Mouse (Mus musculus) activated CD4-positive, CD25-positive, alpha-beta regulatory T cell, adult 4 months (primary cell): ENCODE results near the gene Dnah9. TPM values are rescaled to one million over a fixed set of nuclear protein-coding genes. Genes with fewer than 3 reads are reported as not detected.

Experiments used
- ATAC-seq: one replicate; pipeline ENCODE4 v1.8.0; 2017
- polyA plus RNA-seq, 2 experiments: library from polyadenylated mRNA; unstranded; fragments of 100-300 nt; shearing (Covaris generic); gene quantifications; one replicate each; pipeline ENCODE4 v1.2.1; 2017

Gene Dnah9
- polyA plus RNA-seq, 2 experiments from 2014 or later = 0.29 TPM; not detected in 1

- ATAC-seq = peak; percentile 98
Observed at GRCm38 (mm10) chr11:65788154-65788553, 380.2 kb downstream of the Dnah9 start, which contains the start of gene Map2k4. Gene Map2k4 (minus strand): TSS chr11:65788297.

GRCm38 (mm10) chr11:65787421-65788151, 380.8 kb downstream of the Dnah9 start:
- peak; percentile 48 for ATAC-seq

- ATAC-seq = no peak
Observed at GRCm38 (mm10) chr11:65786160-65786559, 382.2 kb downstream of the Dnah9 start.

DNA sequence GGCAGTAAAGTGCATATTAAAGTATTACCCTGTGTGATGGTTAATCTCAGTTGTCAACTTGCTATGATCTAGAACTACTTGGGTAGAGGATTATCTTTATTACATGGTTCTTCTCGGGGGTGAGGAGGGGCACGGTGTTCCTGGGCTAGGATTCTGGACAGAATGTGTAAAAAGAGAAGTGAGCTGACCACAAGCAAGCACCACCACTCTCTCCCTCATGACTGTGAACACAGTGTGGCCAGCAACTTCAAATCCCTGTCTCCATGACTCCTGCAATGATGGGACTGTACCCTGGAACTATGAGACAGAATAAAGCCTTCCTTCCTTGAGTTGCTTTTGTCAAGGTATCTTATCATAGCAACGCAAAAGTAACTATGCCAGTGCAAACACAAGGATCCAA, 386.8 kb downstream of the Dnah9 start:
- no peak for ATAC-seq
